Mouse (Mus musculus): Measurements from ENCODE around the gene Psmb5. TPM values are rescaled to one million over a fixed set of nuclear protein-coding genes. Genes with fewer than 3 reads are reported as not detected.
A peak's percentile ranks its signal among the peaks of the same experiment; 100 is the strongest.

Gene Psmb5
- polyA plus RNA-seq, 1 experiment from 2014 or later, result 157 TPM

DNA sequence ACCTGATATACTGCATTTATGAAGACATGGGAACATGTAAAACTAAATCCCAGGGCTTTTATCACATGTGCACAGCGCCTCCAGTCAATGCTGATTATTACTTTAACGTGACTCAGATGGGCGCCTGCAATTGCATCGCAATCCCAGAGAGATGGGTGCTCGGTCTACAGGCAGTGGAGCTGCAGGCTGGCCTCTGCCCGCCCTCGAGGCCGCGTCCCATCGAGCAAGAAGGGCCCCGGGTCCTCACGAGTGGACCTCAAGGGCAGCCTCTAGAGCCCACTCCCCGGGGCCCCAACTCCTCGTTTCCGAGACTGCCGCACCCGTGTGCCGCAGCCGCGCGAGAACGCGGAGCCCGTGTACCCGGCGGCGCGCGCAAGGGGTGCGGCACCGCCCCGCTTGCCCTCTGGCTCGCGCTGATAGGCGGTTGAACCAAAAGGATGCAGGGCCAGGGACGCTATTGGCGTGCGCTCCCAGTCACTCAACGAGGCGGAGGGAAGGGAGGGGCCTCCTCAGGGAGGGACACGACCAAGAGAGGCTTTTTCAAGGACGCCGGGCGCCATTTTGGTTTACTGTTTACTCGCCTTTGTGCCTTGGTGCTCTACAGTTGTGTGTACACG lies 14.7 kb downstream of the Psmb5 start:
- H3K9ac ChIP-seq (replicated peaks), result peak overlapping the region; percentile 66
- peak overlapping the region; percentile 62 for H3K4me3 ChIP-seq (ENCODE audit: low read depth, low read length)
- no peaks in the 10 kb centered on the region for H3K9me3 ChIP-seq (ENCODE audit: low read length)
- peak; percentile 96 for DNase-seq
- no peaks in the 10 kb centered on the region for H3K27me3 ChIP-seq (ENCODE audit: insufficient read depth, low read length)
- H3K4me2 ChIP-seq (ENCODE audit: low read depth, low read length), result peak overlapping the region; percentile 59
- TF ChIP-seq EP300 (IDR thresholded peaks at IDR 0.05; ENCODE audit: low read depth) (peak; percentile 35; the same call in 1 of the 2 replicates), CTCF (IDR thresholded peaks at IDR 0.05; ENCODE audit: low read depth) (peak; percentile 22; the same call in 1 of the 2 replicates)
- no peaks in the 10 kb centered on the region for H3K36me3 ChIP-seq (replicated peaks; ENCODE audit: insufficient read depth, low read length)
- WGBS (ENCODE audit: insufficient replicate concordance), result 1% methylated on average over 45 of the region's 46 CpGs
- peak; percentile 99 for ATAC-seq
- H3K4me1 ChIP-seq (ENCODE audit: insufficient read depth), result peaks cover 31% of the 10 kb centered on the region
- H3K27ac ChIP-seq (ENCODE audit: low read depth), result peak overlapping the region; percentile 84

GRCm38 (mm10) chr14:54602613-54603012 lies 15.2 kb downstream of the Psmb5 start:
- TF ChIP-seq EP300 (IDR thresholded peaks at IDR 0.05; ENCODE audit: low read depth), result no peak
- Histone ChIP-seq H3K9ac (replicated peaks) (peak overlapping the region; percentile 66), H3K27me3 (ENCODE audit: insufficient read depth, low read length) (no peaks in the 10 kb centered on the region), H3K4me2 (ENCODE audit: low read depth, low read length) (peak overlapping the region; percentile 59), H3K36me3 (replicated peaks; ENCODE audit: insufficient read depth, low read length) (no peaks in the 10 kb centered on the region), H3K4me1 (ENCODE audit: insufficient read depth) (peaks cover 31% of the 10 kb centered on the region), H3K27ac (ENCODE audit: low read depth) (peak overlapping the region; percentile 84), H3K4me3 (ENCODE audit: low read depth, low read length) (peak overlapping the region; percentile 62), H3K9me3 (ENCODE audit: low read length) (no peaks in the 10 kb centered on the region)
- peak; percentile 1; the same call in 1 of the 2 replicates for ATAC-seq
- WGBS (ENCODE audit: insufficient replicate concordance), result 42% methylated on average over 4 of the region's 4 CpGs
- no peak for DNase-seq

DNA sequence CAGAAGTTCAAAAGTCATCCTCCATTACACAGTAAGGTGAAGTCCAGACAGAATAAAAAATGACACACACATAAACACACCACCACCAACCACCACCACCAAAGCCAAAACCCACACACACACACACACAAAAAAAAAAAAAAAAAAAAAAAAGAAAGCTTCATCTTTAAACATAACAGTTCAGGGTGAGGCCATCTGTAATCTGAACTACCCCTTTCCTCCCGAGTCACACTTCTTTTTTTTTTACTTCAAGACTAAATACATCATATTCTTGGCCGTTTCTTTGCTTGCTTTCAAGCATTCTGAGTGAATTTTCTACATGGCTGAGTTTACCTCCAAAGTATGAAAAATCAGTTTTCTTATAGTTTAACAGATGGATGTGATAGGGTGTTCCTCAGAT lies 16.2 kb downstream of the Psmb5 start:
- no peak for DNase-seq
- no peaks in the 10 kb centered on the region for H3K27me3 ChIP-seq (ENCODE audit: insufficient read depth, low read length)
- no peak overlapping the region for H3K4me2 ChIP-seq (ENCODE audit: low read depth, low read length)
- H3K9ac ChIP-seq (replicated peaks), result no peak overlapping the region
- H3K27ac ChIP-seq (ENCODE audit: low read depth), result no peak overlapping the region
- WGBS (ENCODE audit: insufficient replicate concordance), result 54% methylated on average over 2 of the region's 2 CpGs
- TF ChIP-seq EP300 (IDR thresholded peaks at IDR 0.05; ENCODE audit: low read depth) (no peak), CTCF (IDR thresholded peaks at IDR 0.05; ENCODE audit: low read depth) (no peak)
- H3K36me3 ChIP-seq (replicated peaks; ENCODE audit: insufficient read depth, low read length), result no peaks in the 10 kb centered on the region
- peaks cover 31% of the 10 kb centered on the region for H3K4me1 ChIP-seq (ENCODE audit: insufficient read depth)
- no peaks in the 10 kb centered on the region for H3K9me3 ChIP-seq (ENCODE audit: low read length)
- no peak overlapping the region for H3K4me3 ChIP-seq (ENCODE audit: low read depth, low read length)
- ATAC-seq, result no peak

GRCm38 (mm10) chr14:54597084-54597483 lies 20.7 kb downstream of the Psmb5 start:
- H3K4me1 ChIP-seq (ENCODE audit: insufficient read depth), result peaks cover 1% of the 10 kb centered on the region

GRCm38 (mm10) chr14:54594631-54595414 lies 23.0 kb downstream of the Psmb5 start:
- H3K4me2 ChIP-seq (ENCODE audit: low read depth, low read length), result no peak overlapping the region
- DNase-seq (no peak), ATAC-seq (no peak)
- H3K27ac ChIP-seq (ENCODE audit: low read depth), result no peak overlapping the region
- WGBS (ENCODE audit: insufficient replicate concordance), result 82% methylated on average over 27 of the region's 28 CpGs
- H3K9me3 ChIP-seq (ENCODE audit: low read length), result no peaks in the 10 kb centered on the region
- H3K36me3 ChIP-seq (replicated peaks; ENCODE audit: insufficient read depth, low read length), result peaks cover 4% of the 10 kb centered on the region; the same call in 1 of the 2 replicates
- H3K4me1 ChIP-seq (ENCODE audit: insufficient read depth), result no peaks in the 10 kb centered on the region
- TF ChIP-seq CTCF (IDR thresholded peaks at IDR 0.05; ENCODE audit: low read depth), result no peak
- H3K27me3 ChIP-seq (ENCODE audit: insufficient read depth, low read length), result no peaks in the 10 kb centered on the region
- no peak overlapping the region for H3K4me3 ChIP-seq (ENCODE audit: low read depth, low read length)
- H3K9ac ChIP-seq (replicated peaks), result no peak overlapping the region

More at GRCm38 (mm10) chr14:54597084-54597483, 20.7 kb downstream of the Psmb5 start:
- ATAC-seq, result no peak
- peak; percentile 37 for DNase-seq
- no peaks in the 10 kb centered on the region for H3K27me3 ChIP-seq (ENCODE audit: insufficient read depth, low read length)
- peak; percentile 79 for TF ChIP-seq CTCF (IDR thresholded peaks at IDR 0.05; ENCODE audit: low read depth)
- TF ChIP-seq EP300 (IDR thresholded peaks at IDR 0.05; ENCODE audit: low read depth), result no peak
- 67% methylated on average over 7 of the region's 7 CpGs for WGBS (ENCODE audit: insufficient replicate concordance)
- H3K36me3 ChIP-seq (replicated peaks; ENCODE audit: insufficient read depth, low read length), result peaks cover 4% of the 10 kb centered on the region; the same call in 1 of the 2 replicates
- H3K9ac ChIP-seq (replicated peaks), result no peak overlapping the region
- H3K27ac ChIP-seq (ENCODE audit: low read depth), result no peak overlapping the region
- no peak overlapping the region for H3K4me2 ChIP-seq (ENCODE audit: low read depth, low read length)
- no peak overlapping the region for H3K4me3 ChIP-seq (ENCODE audit: low read depth, low read length)
- H3K9me3 ChIP-seq (ENCODE audit: low read length), result no peaks in the 10 kb centered on the region

GRCm38 (mm10) chr14:54594055-54594454 lies 23.8 kb downstream of the Psmb5 start:
- Histone ChIP-seq H3K9ac (replicated peaks) (no peak overlapping the region), H3K36me3 (replicated peaks; ENCODE audit: insufficient read depth, low read length) (peaks cover 4% of the 10 kb centered on the region; the same call in 1 of the 2 replicates), H3K4me1 (ENCODE audit: insufficient read depth) (no peaks in the 10 kb centered on the region), H3K4me2 (ENCODE audit: low read depth, low read length) (no peak overlapping the region), H3K9me3 (ENCODE audit: low read length) (no peaks in the 10 kb centered on the region), H3K27ac (ENCODE audit: low read depth) (no peak overlapping the region), H3K4me3 (ENCODE audit: low read depth, low read length) (no peak overlapping the region), H3K27me3 (ENCODE audit: insufficient read depth, low read length) (no peaks in the 10 kb centered on the region)
- 76% methylated on average over 3 of the region's 3 CpGs for WGBS (ENCODE audit: insufficient replicate concordance)
- TF ChIP-seq EP300 (IDR thresholded peaks at IDR 0.05; ENCODE audit: low read depth), result no peak
- TF ChIP-seq CTCF (IDR thresholded peaks at IDR 0.05; ENCODE audit: low read depth), result peak; percentile 55
- ATAC-seq (no peak), DNase-seq (no peak)
